Mouse (Mus musculus) testis, adult 2 months (tissue): ENCODE data around the gene Sox5. TPM values are rescaled to one million over a fixed set of nuclear protein-coding genes. Genes with fewer than 3 reads are reported as not detected.

Source experiments
- H3K27ac ChIP-seq: fragments of 200-500 bp; 2 replicates; pipeline ENCODE4 v1.5.1; 2012; ENCODE audit warnings: low read depth, low read length; ENCODE audit not compliant: control insufficient read depth, insufficient read depth
- H3K27me3 ChIP-seq: fragments of 200-500 bp; 2 replicates; pipeline ENCODE4 v1.6.1; 2012; ENCODE audit warnings: mild to moderate bottlenecking, low read length, moderate library complexity; ENCODE audit not compliant: control insufficient read depth, insufficient read depth
- H3K36me3 ChIP-seq: fragments of 200-500 bp; 2 replicates; pipeline ENCODE4 v1.6.1; 2012; ENCODE audit warnings: mild to moderate bottlenecking, low read length; ENCODE audit not compliant: control insufficient read depth, insufficient read depth
- H3K4me1 ChIP-seq: fragments of 200-500 bp; 2 replicates; pipeline ENCODE4 v1.6.1; 2012; ENCODE audit warnings: low read length; ENCODE audit not compliant: control insufficient read depth, insufficient read depth
- H3K4me3 ChIP-seq: fragments of 200-500 bp; 2 replicates; pipeline ENCODE4 v1.5.1; 2012; ENCODE audit warnings: low read depth, mild to moderate bottlenecking, low read length, moderate library complexity, mixed read lengths; ENCODE audit not compliant: control insufficient read depth
- CTCF ChIP-seq: fragments of 200-500 bp; IDR thresholded peaks from 2 replicates; pipeline ENCODE4 v1.5.1; 2012; ENCODE audit warnings: low read depth, mild to moderate bottlenecking, inconsistent platforms, low read length, moderate library complexity; ENCODE audit not compliant: control insufficient read depth, insufficient read depth, insufficient replicate concordance
- POLR2A ChIP-seq: fragments of 200-500 bp; IDR thresholded peaks from 2 replicates; pipeline ENCODE4 v1.6.1; 2012; ENCODE audit warnings: low read depth, mild to moderate bottlenecking, inconsistent platforms, low read length, moderate library complexity; ENCODE audit not compliant: control insufficient read depth
- polyA plus RNA-seq: library from polyadenylated mRNA; depleted of rRNA; stranded (reverse); fragments of >200 nt; gene quantifications from 2 replicates; pipeline ENCODE4 v1.2.3, GENCODE M21; 2012

Gene Sox5
- polyA plus RNA-seq, 1 experiment, result 148 TPM

GRCm38 (mm10) chr6:144167058-144167457, 614.7 kb downstream of the Sox5 start:
- no peak overlapping the region for H3K4me3 ChIP-seq
- no peaks in the 10 kb centered on the region for H3K4me1 ChIP-seq
- H3K27me3 ChIP-seq, result no peaks in the 10 kb centered on the region
- TF ChIP-seq POLR2A (no peak), CTCF (no peak)
- no peak overlapping the region for H3K27ac ChIP-seq
- no peaks in the 10 kb centered on the region for H3K36me3 ChIP-seq

DNA sequence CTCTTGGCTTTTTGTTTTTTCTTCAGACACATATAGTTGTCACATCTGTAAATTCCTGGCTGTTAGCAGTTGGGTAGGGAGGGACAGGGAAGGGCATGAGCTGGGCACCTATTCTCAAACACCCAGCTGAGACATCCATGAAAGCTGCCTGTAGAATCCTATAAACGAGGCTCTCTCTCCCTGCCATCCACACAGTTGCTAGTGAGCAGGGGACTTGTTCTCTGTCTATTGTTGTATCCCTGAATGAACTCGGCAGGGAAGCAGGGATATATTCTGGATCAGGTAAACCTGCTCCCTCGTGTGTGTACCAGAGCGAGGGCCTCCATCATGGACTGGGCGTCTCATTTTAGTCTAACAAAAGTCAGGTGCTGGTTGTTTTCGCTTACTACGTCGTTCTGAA, 615.1 kb downstream of the Sox5 start:
- Histone ChIP-seq H3K36me3 (no peaks in the 10 kb centered on the region), H3K27me3 (no peaks in the 10 kb centered on the region), H3K4me1 (no peaks in the 10 kb centered on the region), H3K4me3 (no peak overlapping the region), H3K27ac (no peak overlapping the region)
- TF ChIP-seq POLR2A (no peak), CTCF (no peak)

DNA sequence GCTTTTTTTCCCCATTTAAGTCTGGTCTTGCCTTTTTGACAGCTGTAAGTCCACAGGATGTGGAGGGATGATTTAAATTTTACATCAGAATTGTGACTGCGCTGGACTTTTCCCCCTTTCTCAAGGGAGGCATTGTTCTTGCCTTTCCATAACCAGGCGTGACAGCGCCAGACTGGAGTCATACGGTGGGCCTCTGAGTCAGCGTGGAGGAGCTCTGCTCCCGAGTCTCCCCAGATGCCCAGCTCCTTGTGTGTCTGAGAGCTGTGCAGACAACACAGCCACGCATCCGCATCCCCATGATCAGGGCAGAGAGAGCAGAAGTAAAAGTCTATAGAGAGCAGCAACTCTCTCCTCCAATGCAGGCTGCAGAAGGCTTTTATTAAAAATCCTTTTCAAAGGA, 615.7 kb downstream of the Sox5 start:
- TF ChIP-seq CTCF (no peak), POLR2A (no peak)
- Histone ChIP-seq H3K27me3 (no peaks in the 10 kb centered on the region), H3K4me1 (no peaks in the 10 kb centered on the region), H3K27ac (no peak overlapping the region), H3K36me3 (no peaks in the 10 kb centered on the region), H3K4me3 (no peak overlapping the region)

GRCm38 (mm10) chr6:144163501-144163900, 618.3 kb downstream of the Sox5 start:
- no peaks in the 10 kb centered on the region for H3K36me3 ChIP-seq
- TF ChIP-seq POLR2A (no peak), CTCF (no peak)

DNA sequence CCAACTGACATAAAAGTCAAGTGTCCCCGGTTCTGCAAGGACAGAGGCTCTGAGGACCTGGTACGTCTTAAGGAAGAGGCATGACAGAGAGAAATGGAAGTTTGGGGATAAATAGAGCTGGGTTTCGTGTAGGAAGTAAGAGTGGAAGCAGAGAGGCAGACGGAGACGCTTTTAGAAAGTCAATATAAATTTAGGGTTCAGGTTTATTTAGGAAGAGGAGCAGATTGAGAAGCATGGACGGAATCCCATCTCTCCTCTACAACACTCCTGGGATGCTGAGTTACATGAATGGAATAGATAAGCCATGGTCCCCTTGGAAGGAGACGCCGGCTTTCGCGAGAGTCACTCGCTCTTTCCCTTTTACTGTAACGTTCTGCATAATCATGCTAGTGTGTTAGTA, 623.1 kb downstream of the Sox5 start:
- no peak for TF ChIP-seq POLR2A
- no peak for TF ChIP-seq CTCF
- no peak overlapping the region for H3K27ac ChIP-seq
- no peaks in the 10 kb centered on the region for H3K36me3 ChIP-seq
- H3K27me3 ChIP-seq, result no peaks in the 10 kb centered on the region
- no peaks in the 10 kb centered on the region for H3K4me1 ChIP-seq
- no peak overlapping the region for H3K4me3 ChIP-seq

More at GRCm38 (mm10) chr6:144163501-144163900, 618.3 kb downstream of the Sox5 start:
- Histone ChIP-seq H3K27me3 (no peaks in the 10 kb centered on the region), H3K4me3 (no peak overlapping the region), H3K27ac (no peak overlapping the region), H3K4me1 (no peaks in the 10 kb centered on the region)

- H3K4me3 ChIP-seq, result no peak overlapping the region
- H3K27ac ChIP-seq, result no peak overlapping the region
- TF ChIP-seq CTCF (no peak), POLR2A (no peak)
Measured at GRCm38 (mm10) chr6:144154892-144155424, 626.8 kb downstream of the Sox5 start.

GRCm38 (mm10) chr6:144151957-144152356, 629.8 kb downstream of the Sox5 start:
- Histone ChIP-seq H3K36me3 (no peaks in the 10 kb centered on the region), H3K4me1 (no peaks in the 10 kb centered on the region), H3K4me3 (no peak overlapping the region), H3K27me3 (no peaks in the 10 kb centered on the region), H3K27ac (no peak overlapping the region)
- TF ChIP-seq POLR2A (no peak), CTCF (no peak)

More at GRCm38 (mm10) chr6:144154892-144155424, 626.8 kb downstream of the Sox5 start:
- no peaks in the 10 kb centered on the region for H3K4me1 ChIP-seq
- H3K36me3 ChIP-seq, result no peaks in the 10 kb centered on the region
- H3K27me3 ChIP-seq, result no peaks in the 10 kb centered on the region

DNA sequence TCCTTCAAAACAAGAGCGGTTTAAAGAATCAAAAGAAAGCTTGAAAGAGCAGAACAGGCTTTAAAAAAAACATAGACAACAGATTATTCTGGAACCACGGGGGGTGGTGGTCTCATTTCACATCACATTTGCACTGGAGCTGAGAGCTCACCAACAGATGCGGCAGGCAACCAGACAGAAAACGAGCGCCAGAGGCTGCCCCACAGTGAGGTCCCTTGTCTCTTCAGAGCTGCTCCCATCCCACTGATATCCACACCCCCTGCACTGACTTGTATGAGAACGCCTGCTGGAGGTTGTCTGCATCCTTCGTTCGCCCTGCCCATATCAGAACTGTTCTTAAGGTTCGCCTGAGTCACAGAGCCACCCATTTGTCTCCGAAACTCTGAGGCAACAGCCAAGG, 630.7 kb downstream of the Sox5 start:
- Histone ChIP-seq H3K27me3 (no peaks in the 10 kb centered on the region), H3K4me3 (no peak overlapping the region), H3K4me1 (no peaks in the 10 kb centered on the region), H3K36me3 (no peaks in the 10 kb centered on the region), H3K27ac (no peak overlapping the region)
- no peak for TF ChIP-seq CTCF
- TF ChIP-seq POLR2A, result no peak
